23 mouse cellular contexts compared by ENCODE assay signal in genomic region chr5:95874969-95875368, GRCm38 (mm10).
DNase-seq lines count a peak whose midpoint lies in the region; ATAC-seq and TF ChIP-seq lines count a peak whose summit lies in the region.
"Had no signal": no experiment of that assay in that cellular context is flagged by ENCODE, and none has a peak within 500 bp of the region (broad histone marks: within the 10 kb centered on the region; RNA-seq: fewer than 3 reads in every experiment).

No protein-coding gene starts in this region.

- no peak for TF ChIP-seq CTCF in brain, embryonic 14.5 days (IDR thresholded peaks at IDR 0.05; ENCODE audit: borderline replicate concordance, extremely low read depth, insufficient read depth, insufficient read length)

- no peaks in the 10 kb centered on the region for H3K27me3 ChIP-seq in heart, embryonic 12.5 days (replicated peaks)
- H3K27me3 ChIP-seq: CH12.LX; embryonic facial prominence, embryonic 15.5 days had no signal

- 60% methylated on average over 5 of the region's 5 CpGs for WGBS in heart, embryonic 12.5 days

- ATAC-seq in heart, embryonic 12.5 days (ENCODE audit: insufficient number of reproducible peaks, low FRiP score): 0 out of 2 replicates have a peak, but pooled peaks have one; percentile 18
- ATAC-seq: activated CD4-positive, CD25-positive, alpha-beta regulatory T cell, adult 4 months; forebrain, embryonic 14.5 days; Patski had no signal

- H3K27ac ChIP-seq in heart, embryonic 12.5 days (ENCODE audit: poor library complexity, severe bottlenecking): no peak overlapping the region
- H3K27ac ChIP-seq: embryonic facial prominence, embryonic 15.5 days; forebrain, embryonic 10.5 days; gastrocnemius, adult 2 months; hindbrain, embryonic 10.5 days; hindbrain, embryonic 14.5 days had no signal

- H3K9ac ChIP-seq in heart, embryonic 12.5 days: no peak overlapping the region
- H3K9ac ChIP-seq: embryonic facial prominence, embryonic 15.5 days; hindbrain, embryonic 14.5 days had no signal

- TF ChIP-seq POLR2A in brain, embryonic 14.5 days (IDR thresholded peaks at IDR 0.05; ENCODE audit: borderline replicate concordance, extremely low read depth, insufficient read depth, insufficient read length, poor library complexity, severe bottlenecking): no peak

- H3K4me1 ChIP-seq in heart, embryonic 12.5 days (replicated peaks): no peaks in the 10 kb centered on the region
- H3K4me1 ChIP-seq: embryonic facial prominence, embryonic 15.5 days; forebrain, embryonic 10.5 days; hindbrain, embryonic 10.5 days had no signal

- 0 out of 2 replicates have a peak, but pooled peaks cover 2% of the 10 kb centered on the region for H3K9me3 ChIP-seq in heart, embryonic 12.5 days (replicated peaks)
- H3K9me3 ChIP-seq: embryonic facial prominence, embryonic 15.5 days had no signal

- intact Hi-C loops in heart, postnatal 36 days (cut with DNase I): no loop called here

- DNase-seq in heart, postnatal 36 days: no peak
- peak; percentile 11 to 15 for DNase-seq in kidney, postnatal 4 days
- no peak for DNase-seq in kidney, adult 18-20 months
- DNase-seq in right cerebral cortex, postnatal 14 days: peak; percentile 4
- no peak for DNase-seq in right cerebral cortex, postnatal 25 days
- peak; percentile 1 for DNase-seq in brain, embryonic 14.5 days (ENCODE audit: low read depth)
- DNase-seq: adrenal gland, postnatal 14 days; cerebellum, adult 18-20 months; cerebellum, adult 9-11 months; cerebellum, postnatal 36 days; gastrocnemius, adult 2 months; gastrocnemius, postnatal 25 days; heart, postnatal 10 days had no signal

- no peaks in the 10 kb centered on the region for H3K36me3 ChIP-seq in heart, embryonic 12.5 days
- H3K36me3 ChIP-seq: embryonic facial prominence, embryonic 15.5 days; forebrain, embryonic 10.5 days; hindbrain, embryonic 10.5 days had no signal

- H3K4me2 ChIP-seq in heart, embryonic 12.5 days: no peak overlapping the region
- H3K4me2 ChIP-seq: embryonic facial prominence, embryonic 15.5 days; hindbrain, embryonic 14.5 days had no signal

- no peak overlapping the region for H3K4me3 ChIP-seq in heart, embryonic 12.5 days
- H3K4me3 ChIP-seq: embryonic facial prominence, embryonic 15.5 days; erythroblast, embryonic 14.5 days; forebrain, embryonic 10.5 days; gastrocnemius, adult 2 months; hindbrain, embryonic 10.5 days had no signal

Comparison
In these comparisons a context has a peak if more than half of its experiments do, and no peak if none do; other contexts are left out.
1. DNase-seq: peak in kidney, postnatal 4 days (2 of 2), right cerebral cortex, postnatal 14 days (single experiment) and brain, embryonic 14.5 days (single experiment); none in heart, postnatal 36 days (0 of 2), kidney, adult 18-20 months (single experiment) and right cerebral cortex, postnatal 25 days (single experiment).